In the genomic region with DNA sequence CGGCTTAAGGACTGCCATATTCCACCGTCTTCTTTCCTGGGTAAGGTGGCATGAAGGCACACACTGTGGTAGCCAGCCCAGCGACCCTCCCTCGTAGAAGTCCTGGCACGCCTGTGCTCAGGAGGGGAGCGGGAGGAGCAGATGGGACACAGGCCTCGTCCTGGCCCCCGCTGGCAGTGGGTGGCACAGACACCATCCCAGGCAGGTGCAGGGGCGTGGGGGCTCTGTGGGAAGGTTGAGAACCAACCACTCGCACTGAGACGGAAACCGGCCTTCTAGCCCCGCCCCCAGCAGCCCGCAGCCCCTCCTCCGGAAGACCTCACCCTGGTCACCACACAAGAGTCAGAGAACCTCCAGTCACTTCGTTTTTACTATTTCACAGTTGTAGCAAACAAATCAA, we compare ENCODE assay signal across 8 mouse cellular contexts. TPM values are rescaled to one million over a fixed set of nuclear protein-coding genes. Genes with fewer than 3 reads are reported as not detected.
A peak's percentile ranks its signal among the peaks of the same experiment; 100 is the strongest.
DNase-seq lines count a peak whose midpoint lies in the region; ATAC-seq and TF ChIP-seq lines count a peak whose summit lies in the region.

No protein-coding gene starts in this region.

- peaks cover 87% of the 10 kb centered on the region for H3K4me1 ChIP-seq in G1E (ENCODE audit: insufficient read depth, low read depth, low read length)
- H3K4me1 ChIP-seq in forebrain, embryonic 11.5 days (replicated peaks; ENCODE audit: control insufficient read depth, insufficient read depth, low read length) = peaks cover 8% of the 10 kb centered on the region
- H3K4me1 ChIP-seq in lung, embryonic 15.5 days = peaks cover 17% of the 10 kb centered on the region
- H3K4me1 ChIP-seq in neural tube, embryonic 14.5 days (ENCODE audit: control insufficient read depth, insufficient read depth, low read length) = peaks cover 9% of the 10 kb centered on the region; the same call in 1 of the 2 replicates

- no peaks in the 10 kb centered on the region for H3K27me3 ChIP-seq in G1E (ENCODE audit: insufficient read depth, low read length)
- no peaks in the 10 kb centered on the region for H3K27me3 ChIP-seq in forebrain, embryonic 11.5 days (ENCODE audit: control insufficient read depth, insufficient read depth, low read length)
- no peaks in the 10 kb centered on the region for H3K27me3 ChIP-seq in lung, embryonic 15.5 days
- no peaks in the 10 kb centered on the region for H3K27me3 ChIP-seq in neural tube, embryonic 14.5 days (ENCODE audit: control insufficient read depth, insufficient read depth, low read length)

- peak overlapping the region; percentile 46 for H3K4me2 ChIP-seq in forebrain, embryonic 11.5 days (ENCODE audit: low read depth, low read length, severe bottlenecking)
- H3K4me2 ChIP-seq in lung, embryonic 15.5 days = peak overlapping the region; percentile 54
- H3K4me2 ChIP-seq in neural tube, embryonic 14.5 days (ENCODE audit: low read depth, low read length) = peak overlapping the region; percentile 48

- H3K9me3 ChIP-seq in G1E (replicated peaks) = no peaks in the 10 kb centered on the region
- H3K9me3 ChIP-seq in forebrain, embryonic 11.5 days (ENCODE audit: control insufficient read depth, low read length) = no peaks in the 10 kb centered on the region
- no peaks in the 10 kb centered on the region for H3K9me3 ChIP-seq in lung, embryonic 15.5 days
- H3K9me3 ChIP-seq in neural tube, embryonic 14.5 days (ENCODE audit: control insufficient read depth, low read length) = no peaks in the 10 kb centered on the region

- ATAC-seq in CD4-positive, CD25-positive, alpha-beta regulatory T cell, adult 4 months = peak; percentile 78
- peak; percentile 23; the same call in 1 of the 2 replicates for ATAC-seq in G1E (ENCODE audit: extremely low read depth, insufficient number of reproducible peaks, low FRiP score, poor library complexity, severe bottlenecking)
- ATAC-seq in forebrain, embryonic 11.5 days (replicated peaks; ENCODE audit: low FRiP score) = peak; percentile 37; the same call in 1 of the 2 replicates
- ATAC-seq in lung, embryonic 15.5 days (ENCODE audit: borderline replicate concordance, extremely low read depth, low FRiP score, low TSS enrichment) = peak; percentile 22; the same call in 1 of the 2 replicates
- ATAC-seq in neural tube, embryonic 14.5 days (ENCODE audit: low read depth) = peak; percentile 62

- H3K9ac ChIP-seq in forebrain, embryonic 11.5 days (ENCODE audit: low read length) = peak overlapping the region; percentile 23; the same call in 1 of the 2 replicates
- no peak overlapping the region for H3K9ac ChIP-seq in lung, embryonic 15.5 days
- H3K9ac ChIP-seq in neural tube, embryonic 14.5 days (replicated peaks; ENCODE audit: low read depth, low read length) = 0 out of 2 replicates have a peak overlapping the region, but pooled peaks have one; percentile 16

- peaks cover 82% of the 10 kb centered on the region for H3K36me3 ChIP-seq in G1E (replicated peaks)
- H3K36me3 ChIP-seq in forebrain, embryonic 11.5 days (ENCODE audit: control insufficient read depth, insufficient read depth, low read length) = peaks cover 12% of the 10 kb centered on the region
- peaks cover 43% of the 10 kb centered on the region for H3K36me3 ChIP-seq in lung, embryonic 15.5 days
- H3K36me3 ChIP-seq in neural tube, embryonic 14.5 days (ENCODE audit: control insufficient read depth, insufficient read depth, low read length) = peaks cover 31% of the 10 kb centered on the region

- peak overlapping the region; percentile 13; the same call in 1 of the 2 replicates for H3K27ac ChIP-seq in forebrain, embryonic 11.5 days (ENCODE audit: low read depth, low read length)
- peak overlapping the region; percentile 82 for H3K27ac ChIP-seq in lung, embryonic 15.5 days
- peak overlapping the region; percentile 34; the same call in 1 of the 2 replicates for H3K27ac ChIP-seq in neural tube, embryonic 14.5 days (ENCODE audit: low read depth, low read length)

- 8% methylated on average over 16 of the region's 16 CpGs for WGBS in forebrain, embryonic 11.5 days
- WGBS in lung, embryonic 15.5 days = 11% methylated on average over 16 of the region's 16 CpGs
- WGBS in neural tube, embryonic 14.5 days = 5% methylated on average over 16 of the region's 16 CpGs

- peak overlapping the region; percentile 78 for H3K4me3 ChIP-seq in G1E (ENCODE audit: low read depth, low read length)
- H3K4me3 ChIP-seq in forebrain, embryonic 11.5 days (ENCODE audit: low read depth, low read length) = peak overlapping the region; percentile 13; the same call in 1 of the 2 replicates
- H3K4me3 ChIP-seq in lung, embryonic 15.5 days = peak overlapping the region; percentile 27
- H3K4me3 ChIP-seq in neural tube, embryonic 14.5 days (ENCODE audit: low read depth, low read length) = peak overlapping the region; percentile 16; the same call in 1 of the 2 replicates

- peak; percentile 84 for DNase-seq in G1E (ENCODE audit: low spot score)
- DNase-seq in forebrain, embryonic 11.5 days (ENCODE audit: low spot score) = peak; percentile 70
- peak; percentile 93 for DNase-seq in induced T-regulatory cell, adult 2 months (ENCODE audit: low read depth)
- no peak for DNase-seq in layer of hippocampus, adult 18-20 months (ENCODE audit: low spot score in 2 of 2)
- DNase-seq in ovary, postnatal 14 days (ENCODE audit: low spot score) = no peak

- TF ChIP-seq CTCF in G1E (IDR thresholded peaks at IDR 0.05; ENCODE audit: low read depth, low read length) = no peak

RNA-seq across cellular contexts. Expression of gene Unc13d, which starts 0.5 kb away (rescaled TPM):
- polyA plus RNA-seq in CD4-positive, CD25-positive, alpha-beta regulatory T cell, adult 4 months (2017; shearing (Covaris generic)) = 100 to 1,000 TPM in 1 of 2 experiments, 10 to 100 TPM in 1; 73.8 to 138 TPM
- 26.1 and 31.4 TPM in 2 replicates for total RNA-seq in G1E (2014; fragmentation: Nextera tagmentation)
- total RNA-seq in G1E (2017) = 63.5 and 81.7 TPM in 2 replicates
- 126 and 144 TPM in 2 replicates for polyA plus RNA-seq in G1E (2012)
- 1.6 and 2.2 TPM in 2 replicates for polyA plus RNA-seq in forebrain, embryonic 11.5 days (2014; fragmentation: Nextera tagmentation; extraction: Ambion mirVana)
- 4.1 and 6.4 TPM in 2 replicates for polyA plus RNA-seq in lung, embryonic 15.5 days (2015; fragmentation: Nextera tagmentation; extraction: Ambion mirVana)
- polyA plus RNA-seq in neural tube, embryonic 14.5 days (2014; fragmentation: Nextera tagmentation; extraction: Ambion mirVana) = 0.88 and 0.98 TPM in 2 replicates
- 1 to 10 TPM; 1.6 to 3.0 TPM for total RNA-seq in layer of hippocampus, adult 18-20 months (2021)

RNA-seq across cellular contexts. Expression of gene Wbp2, which starts 8.6 kb away (rescaled TPM):
- polyA plus RNA-seq in CD4-positive, CD25-positive, alpha-beta regulatory T cell, adult 4 months (2017; shearing (Covaris generic)) = 100 to 1,000 TPM; 133 to 265 TPM
- total RNA-seq in G1E (2014; fragmentation: Nextera tagmentation) (160 and 169 TPM in 2 replicates), G1E (2017) (55.9 and 61.6 TPM in 2 replicates)
- 499 and 545 TPM in 2 replicates for polyA plus RNA-seq in G1E (2012)
- polyA plus RNA-seq in forebrain, embryonic 11.5 days (2014; fragmentation: Nextera tagmentation; extraction: Ambion mirVana) = 100.0 and 111 TPM in 2 replicates
- polyA plus RNA-seq in lung, embryonic 15.5 days (2015; fragmentation: Nextera tagmentation; extraction: Ambion mirVana) = 58.0 and 67.9 TPM in 2 replicates
- 161 and 177 TPM in 2 replicates for polyA plus RNA-seq in neural tube, embryonic 14.5 days (2014; fragmentation: Nextera tagmentation; extraction: Ambion mirVana)
- 100 to 1,000 TPM; 450 to 480 TPM for total RNA-seq in layer of hippocampus, adult 18-20 months (2021)

RNA-seq across cellular contexts. Expression of gene Unk, which starts 48.1 kb away (rescaled TPM):
- polyA plus RNA-seq in CD4-positive, CD25-positive, alpha-beta regulatory T cell, adult 4 months (2017; shearing (Covaris generic)) = 10 to 100 TPM; 10.4 to 16.1 TPM
- total RNA-seq in G1E (2014; fragmentation: Nextera tagmentation) = 50.1 and 58.1 TPM in 2 replicates
- 17.2 and 19.8 TPM in 2 replicates for total RNA-seq in G1E (2017)
- 65.2 and 80.7 TPM in 2 replicates for polyA plus RNA-seq in G1E (2012)
- 40.7 and 48.5 TPM in 2 replicates for polyA plus RNA-seq in forebrain, embryonic 11.5 days (2014; fragmentation: Nextera tagmentation; extraction: Ambion mirVana)
- polyA plus RNA-seq in lung, embryonic 15.5 days (2015; fragmentation: Nextera tagmentation; extraction: Ambion mirVana) = 37.0 and 37.7 TPM in 2 replicates
- 29.1 and 29.5 TPM in 2 replicates for polyA plus RNA-seq in neural tube, embryonic 14.5 days (2014; fragmentation: Nextera tagmentation; extraction: Ambion mirVana)
- total RNA-seq in layer of hippocampus, adult 18-20 months (2021) = 10 to 100 TPM; 20.6 to 23.1 TPM

RNA-seq across cellular contexts. Expression of gene Trim47, which starts 48.8 kb away (rescaled TPM):
- not detected for polyA plus RNA-seq in CD4-positive, CD25-positive, alpha-beta regulatory T cell, adult 4 months (2017; shearing (Covaris generic))
- total RNA-seq in G1E (2014; fragmentation: Nextera tagmentation) = not detected in 2 replicates
- total RNA-seq in G1E (2017) = 0.12 and 0.27 TPM in 2 replicates
- 0.08 TPM in 1 of 2 replicates, not detected in the other for polyA plus RNA-seq in G1E (2012)
- 3.4 and 3.8 TPM in 2 replicates for polyA plus RNA-seq in forebrain, embryonic 11.5 days (2014; fragmentation: Nextera tagmentation; extraction: Ambion mirVana)
- polyA plus RNA-seq in lung, embryonic 15.5 days (2015; fragmentation: Nextera tagmentation; extraction: Ambion mirVana) = 24.9 and 25.9 TPM in 2 replicates
- 3.5 and 4.0 TPM in 2 replicates for polyA plus RNA-seq in neural tube, embryonic 14.5 days (2014; fragmentation: Nextera tagmentation; extraction: Ambion mirVana)
- total RNA-seq in layer of hippocampus, adult 18-20 months (2021) = 1 to 10 TPM; 4.8 to 6.2 TPM

RNA-seq across cellular contexts. Expression of gene H3f3b, which starts 50.5 kb away (rescaled TPM):
- 1,000 to 10,000 TPM; 1,562 to 1,754 TPM for polyA plus RNA-seq in CD4-positive, CD25-positive, alpha-beta regulatory T cell, adult 4 months (2017; shearing (Covaris generic))
- 692 and 699 TPM in 2 replicates for total RNA-seq in G1E (2014; fragmentation: Nextera tagmentation)
- 721 and 745 TPM in 2 replicates for total RNA-seq in G1E (2017)
- 230 and 336 TPM in 2 replicates for polyA plus RNA-seq in G1E (2012)
- polyA plus RNA-seq in forebrain, embryonic 11.5 days (2014; fragmentation: Nextera tagmentation; extraction: Ambion mirVana) = 1,836 and 1,931 TPM in 2 replicates
- 1,879 and 1,955 TPM in 2 replicates for polyA plus RNA-seq in lung, embryonic 15.5 days (2015; fragmentation: Nextera tagmentation; extraction: Ambion mirVana)
- 1,887 and 2,049 TPM in 2 replicates for polyA plus RNA-seq in neural tube, embryonic 14.5 days (2014; fragmentation: Nextera tagmentation; extraction: Ambion mirVana)
- total RNA-seq in layer of hippocampus, adult 18-20 months (2021) = 100 to 1,000 TPM; 267 to 281 TPM

Comparison
In these comparisons a context has a peak if more than half of its experiments do, and no peak if none do; other contexts are left out.
1. ATAC-seq: peak in every context shown above with its lines; median percentile 78 in CD4-positive, CD25-positive, alpha-beta regulatory T cell, adult 4 months; 62 in neural tube, embryonic 14.5 days; 37 in forebrain, embryonic 11.5 days; 23 in G1E; 22 in lung, embryonic 15.5 days.
2. DNase-seq: peak in G1E (single experiment), forebrain, embryonic 11.5 days (single experiment) and induced T-regulatory cell, adult 2 months (single experiment); none in layer of hippocampus, adult 18-20 months (0 of 2) and ovary, postnatal 14 days (single experiment).
3. H3K4me3 ChIP-seq: peak in every context shown above with its lines; median percentile 78 in G1E; 27 in lung, embryonic 15.5 days; 16 in neural tube, embryonic 14.5 days; 13 in forebrain, embryonic 11.5 days.
4. H3K27ac ChIP-seq: peak in every context shown above with its lines; median percentile 82 in lung, embryonic 15.5 days; 34 in neural tube, embryonic 14.5 days; 13 in forebrain, embryonic 11.5 days.
5. RNA of gene Unc13d, which starts 0.5 kb away (polyA plus RNA-seq): 73.8 to 138 TPM in CD4-positive, CD25-positive, alpha-beta regulatory T cell, adult 4 months and 126 to 144 TPM in G1E; 4.1 to 6.4 TPM in lung, embryonic 15.5 days, 1.6 to 2.2 TPM in forebrain, embryonic 11.5 days and 0.88 to 0.98 TPM in neural tube, embryonic 14.5 days; every median in the first group is over 10 times any median in the second.
6. Peak in every context shown above with its lines, with median percentiles within 50 percentile points of each other: H3K4me2 ChIP-seq.